28 mouse cellular contexts compared by ENCODE assay signal in genomic region chr17:5052800-5053179, GRCm38 (mm10). TPM values are rescaled to one million over a fixed set of nuclear protein-coding genes. Genes with fewer than 3 reads are reported as not detected.
DNase-seq lines count a peak whose midpoint lies in the region; ATAC-seq lines count a peak whose summit lies in the region.
"Had no signal": no experiment of that assay in that cellular context is flagged by ENCODE, and none has a peak within 500 bp of the region (broad histone marks: within the 10 kb centered on the region; RNA-seq: fewer than 3 reads in every experiment).

No protein-coding gene starts in this region.

- H3K27ac ChIP-seq in hindbrain, embryonic 12.5 days: no peak overlapping the region
- no peak overlapping the region for H3K27ac ChIP-seq in hindbrain, embryonic 11.5 days (ENCODE audit: low read depth, low read length)
- no peak overlapping the region for H3K27ac ChIP-seq in midbrain, embryonic 16.5 days (ENCODE audit: low read length)
- H3K27ac ChIP-seq in midbrain, embryonic 13.5 days: no peak overlapping the region
- no peak overlapping the region for H3K27ac ChIP-seq in intestine, embryonic 15.5 days
- peak overlapping the region; percentile 39 for H3K27ac ChIP-seq in stomach, embryonic 14.5 days (ENCODE audit: low read length)
- H3K27ac ChIP-seq: embryonic facial prominence, embryonic 13.5 days; kidney, postnatal 0 days; midbrain, embryonic 12.5 days; neural tube, embryonic 12.5 days had no signal

- H3K4me3 ChIP-seq in hindbrain, embryonic 12.5 days: no peak overlapping the region
- no peak overlapping the region for H3K4me3 ChIP-seq in hindbrain, embryonic 11.5 days (ENCODE audit: low read depth, low read length)
- H3K4me3 ChIP-seq in midbrain, embryonic 16.5 days (ENCODE audit: low read depth, low read length): no peak overlapping the region
- no peak overlapping the region for H3K4me3 ChIP-seq in midbrain, embryonic 13.5 days (replicated peaks)
- no peak overlapping the region for H3K4me3 ChIP-seq in intestine, embryonic 15.5 days (replicated peaks)
- no peak overlapping the region for H3K4me3 ChIP-seq in stomach, embryonic 14.5 days (ENCODE audit: low read depth, low read length)
- H3K4me3 ChIP-seq: embryonic facial prominence, embryonic 13.5 days; lung, embryonic 15.5 days; midbrain, embryonic 12.5 days; neural tube, embryonic 12.5 days had no signal

- H3K9me3 ChIP-seq in hindbrain, embryonic 12.5 days (replicated peaks): no peaks in the 10 kb centered on the region
- no peaks in the 10 kb centered on the region for H3K9me3 ChIP-seq in hindbrain, embryonic 11.5 days (ENCODE audit: control insufficient read depth, low read length)
- no peaks in the 10 kb centered on the region for H3K9me3 ChIP-seq in midbrain, embryonic 16.5 days (replicated peaks; ENCODE audit: control insufficient read depth, low read length, poor library complexity, severe bottlenecking)
- no peaks in the 10 kb centered on the region for H3K9me3 ChIP-seq in midbrain, embryonic 13.5 days
- no peaks in the 10 kb centered on the region for H3K9me3 ChIP-seq in intestine, embryonic 15.5 days
- no peaks in the 10 kb centered on the region for H3K9me3 ChIP-seq in stomach, embryonic 14.5 days (ENCODE audit: control insufficient read depth, low read depth, low read length)
- H3K9me3 ChIP-seq: embryonic facial prominence, embryonic 13.5 days; lung, embryonic 15.5 days; megakaryocyte, embryonic 14.5 days; midbrain, embryonic 12.5 days; neural tube, embryonic 12.5 days had no signal

- no peaks in the 10 kb centered on the region for H3K27me3 ChIP-seq in hindbrain, embryonic 12.5 days
- H3K27me3 ChIP-seq in hindbrain, embryonic 11.5 days (ENCODE audit: control insufficient read depth, insufficient read depth, low read length): no peaks in the 10 kb centered on the region
- H3K27me3 ChIP-seq in midbrain, embryonic 16.5 days (ENCODE audit: control insufficient read depth, insufficient read depth, low read depth, low read length): no peaks in the 10 kb centered on the region
- peaks cover 13% of the 10 kb centered on the region; the same call in 1 of the 2 replicates for H3K27me3 ChIP-seq in midbrain, embryonic 13.5 days
- H3K27me3 ChIP-seq in intestine, embryonic 15.5 days (replicated peaks): no peaks in the 10 kb centered on the region
- no peaks in the 10 kb centered on the region for H3K27me3 ChIP-seq in stomach, embryonic 14.5 days (ENCODE audit: control insufficient read depth, insufficient read depth, low read length)
- H3K27me3 ChIP-seq: embryonic facial prominence, embryonic 13.5 days; lung, embryonic 15.5 days; megakaryocyte, embryonic 14.5 days; neural tube, embryonic 12.5 days had no signal

- H3K4me1 ChIP-seq in hindbrain, embryonic 12.5 days: peaks cover 54% of the 10 kb centered on the region
- peaks cover 9% of the 10 kb centered on the region for H3K4me1 ChIP-seq in hindbrain, embryonic 11.5 days (replicated peaks; ENCODE audit: control insufficient read depth, insufficient read depth, low read length)
- H3K4me1 ChIP-seq in midbrain, embryonic 16.5 days (ENCODE audit: control insufficient read depth, insufficient read depth, low read length): peaks cover 13% of the 10 kb centered on the region
- peaks cover 53% of the 10 kb centered on the region for H3K4me1 ChIP-seq in midbrain, embryonic 13.5 days (replicated peaks)
- peaks cover 39% of the 10 kb centered on the region for H3K4me1 ChIP-seq in intestine, embryonic 15.5 days (replicated peaks)
- peaks cover 58% of the 10 kb centered on the region for H3K4me1 ChIP-seq in stomach, embryonic 14.5 days (ENCODE audit: control insufficient read depth, insufficient read depth, low read length)

- no peak for ATAC-seq in hindbrain, embryonic 12.5 days (ENCODE audit: low FRiP score)
- no peak for ATAC-seq in hindbrain, embryonic 11.5 days (ENCODE audit: low FRiP score)
- peak; percentile 43; the same call in 1 of the 2 replicates for ATAC-seq in midbrain, embryonic 16.5 days
- ATAC-seq in midbrain, embryonic 13.5 days: no peak
- ATAC-seq in intestine, embryonic 15.5 days: peak; percentile 17
- no peak for ATAC-seq in stomach, embryonic 14.5 days (ENCODE audit: insufficient number of reproducible peaks, insufficient read depth, low FRiP score, low read depth)
- ATAC-seq: activated CD4-positive, CD25-positive, alpha-beta regulatory T cell, adult 4 months had no signal

- no peak overlapping the region for H3K4me2 ChIP-seq in hindbrain, embryonic 12.5 days (replicated peaks)
- H3K4me2 ChIP-seq in hindbrain, embryonic 11.5 days (replicated peaks; ENCODE audit: low read depth, low read length): no peak overlapping the region
- no peak overlapping the region for H3K4me2 ChIP-seq in midbrain, embryonic 16.5 days (ENCODE audit: low read length)
- no peak overlapping the region for H3K4me2 ChIP-seq in midbrain, embryonic 13.5 days (replicated peaks)
- H3K4me2 ChIP-seq in intestine, embryonic 15.5 days (replicated peaks): no peak overlapping the region
- 0 out of 2 replicates have a peak overlapping the region, but pooled peaks have one; percentile 7 for H3K4me2 ChIP-seq in stomach, embryonic 14.5 days (replicated peaks; ENCODE audit: low read depth, low read length)
- H3K4me2 ChIP-seq: embryonic facial prominence, embryonic 13.5 days; heart, embryonic 11.5 days; lung, embryonic 15.5 days; midbrain, embryonic 12.5 days; neural tube, embryonic 12.5 days had no signal

- 71% methylated on average over 4 of the region's 4 CpGs for WGBS in hindbrain, embryonic 12.5 days
- 80% methylated on average over 4 of the region's 4 CpGs for WGBS in hindbrain, embryonic 11.5 days
- 75% methylated on average over 4 of the region's 4 CpGs for WGBS in midbrain, embryonic 16.5 days
- 79% methylated on average over 4 of the region's 4 CpGs for WGBS in midbrain, embryonic 13.5 days
- 78% methylated on average over 4 of the region's 4 CpGs for WGBS in intestine, embryonic 15.5 days
- WGBS in stomach, embryonic 14.5 days: 60% methylated on average over 4 of the region's 4 CpGs

- H3K9ac ChIP-seq in hindbrain, embryonic 12.5 days: peak overlapping the region; percentile 13; the same call in 1 of the 2 replicates
- H3K9ac ChIP-seq in hindbrain, embryonic 11.5 days (ENCODE audit: low read depth, low read length): no peak overlapping the region
- H3K9ac ChIP-seq in midbrain, embryonic 16.5 days (ENCODE audit: low read depth, low read length): no peak overlapping the region
- H3K9ac ChIP-seq in midbrain, embryonic 13.5 days (replicated peaks): no peak overlapping the region
- no peak overlapping the region for H3K9ac ChIP-seq in intestine, embryonic 15.5 days
- no peak overlapping the region for H3K9ac ChIP-seq in stomach, embryonic 14.5 days (replicated peaks; ENCODE audit: low read depth, low read length)
- H3K9ac ChIP-seq: embryonic facial prominence, embryonic 13.5 days; lung, embryonic 15.5 days; midbrain, embryonic 12.5 days; neural tube, embryonic 12.5 days had no signal

- no peak for DNase-seq in hindbrain, embryonic 11.5 days (ENCODE audit: low spot score)
- no peak for DNase-seq in layer of hippocampus, postnatal 25 days (ENCODE audit: extremely low spot score in 1 of 2, low spot score in 1 of 2)
- no peak for DNase-seq in heart, adult 8-10 months (ENCODE audit: low spot score)
- DNase-seq: adrenal gland, adult 2 months; adrenal gland, postnatal 36 days; cerebellum, adult 18-20 months; cerebellum, postnatal 10 days; gastrocnemius, postnatal 10 days; heart, postnatal 36 days; kidney, adult 18-20 months; kidney, postnatal 4 days; lung, postnatal 36 days; right cerebral cortex, adult 18-20 months; spleen, adult 18-20 months; thymus, postnatal 14 days had no signal

- H3K36me3 ChIP-seq in hindbrain, embryonic 12.5 days: no peaks in the 10 kb centered on the region
- H3K36me3 ChIP-seq in hindbrain, embryonic 11.5 days (ENCODE audit: control insufficient read depth, insufficient read depth, low read length): no peaks in the 10 kb centered on the region
- no peaks in the 10 kb centered on the region for H3K36me3 ChIP-seq in midbrain, embryonic 16.5 days (ENCODE audit: control insufficient read depth, insufficient read depth, low read length)
- H3K36me3 ChIP-seq in midbrain, embryonic 13.5 days: no peaks in the 10 kb centered on the region
- no peaks in the 10 kb centered on the region; the same call in 1 of the 2 replicates for H3K36me3 ChIP-seq in intestine, embryonic 15.5 days
- no peaks in the 10 kb centered on the region; the same call in 1 of the 2 replicates for H3K36me3 ChIP-seq in stomach, embryonic 14.5 days (ENCODE audit: control insufficient read depth, insufficient read depth, low read length)
- H3K36me3 ChIP-seq: lung, embryonic 15.5 days; neural tube, embryonic 12.5 days had no signal

RNA-seq across cellular contexts. Expression of gene Arid1b, which starts 58.7 kb away (rescaled TPM):
- polyA plus RNA-seq in hindbrain, embryonic 12.5 days (2016; fragmentation: Nextera tagmentation; extraction: Ambion mirVana): 22.3 and 22.6 TPM in 2 replicates
- 13.1 and 18.6 TPM in 2 replicates for polyA plus RNA-seq in hindbrain, embryonic 11.5 days (2014; fragmentation: Nextera tagmentation; extraction: Ambion mirVana)
- polyA plus RNA-seq in midbrain, embryonic 16.5 days (2015; fragmentation: Nextera tagmentation; extraction: Ambion mirVana): 13.1 and 13.2 TPM in 2 replicates
- 14.0 and 14.8 TPM in 2 replicates for polyA plus RNA-seq in midbrain, embryonic 13.5 days (2015; fragmentation: Nextera tagmentation; extraction: Ambion mirVana)
- 7.4 and 9.1 TPM in 2 replicates for polyA plus RNA-seq in intestine, embryonic 15.5 days (2015; fragmentation: Nextera tagmentation; extraction: Ambion mirVana)
- 21.0 and 22.6 TPM in 2 replicates for polyA plus RNA-seq in stomach, embryonic 14.5 days (2014; fragmentation: Nextera tagmentation; extraction: Ambion mirVana)
- 100 to 1,000 TPM in 1 of 2 experiments, 10 to 100 TPM in 1; 86.8 to 102 TPM for total RNA-seq in layer of hippocampus, postnatal 25 days (2021)
- 10 to 100 TPM; 25.0 to 27.2 (median 26.2) TPM for total RNA-seq in heart, adult 8-10 months (2022)

Comparison
In these comparisons a context has a peak if more than half of its experiments do, and no peak if none do; other contexts are left out.
1. ATAC-seq: peak in midbrain, embryonic 16.5 days (single experiment) and intestine, embryonic 15.5 days (single experiment); none in hindbrain, embryonic 12.5 days (single experiment), hindbrain, embryonic 11.5 days (single experiment), midbrain, embryonic 13.5 days (single experiment) and stomach, embryonic 14.5 days (single experiment).